Mouse (Mus musculus) heart, embryonic 10.5 days (tissue): ENCODE results near the gene Zfp319. TPM values are rescaled to one million over a fixed set of nuclear protein-coding genes. Genes with fewer than 3 reads are reported as not detected.

Source experiments
- DNase-seq: peaks from one replicate; pipeline ENCODE4 v3.0.0-alpha.2; 2017; ENCODE audit warnings: low spot score
- H3K27ac ChIP-seq: fragments of 300-500 bp; sonication (generic); 2 replicates; pipeline ENCODE4 v1.5.1; 2016; ENCODE audit warnings: mild to moderate bottlenecking
- H3K27me3 ChIP-seq: fragments of 300-500 bp; sonication (generic); 2 replicates; pipeline ENCODE4 v1.6.1; 2016; ENCODE audit warnings: mild to moderate bottlenecking; ENCODE audit not compliant: poor library complexity, insufficient read depth, severe bottlenecking
- H3K36me3 ChIP-seq: fragments of 300-500 bp; sonication (generic); 2 replicates; pipeline ENCODE4 v1.6.1; 2016; ENCODE audit warnings: mild to moderate bottlenecking, moderate library complexity
- H3K4me1 ChIP-seq: fragments of 300-500 bp; sonication (generic); 2 replicates; pipeline ENCODE4 v1.6.1; 2016; ENCODE audit warnings: mild to moderate bottlenecking
- H3K4me3 ChIP-seq: fragments of 300-500 bp; sonication (generic); 2 replicates; pipeline ENCODE4 v1.5.1; 2016; ENCODE audit warnings: mild to moderate bottlenecking, moderate library complexity
- H3K9me3 ChIP-seq: fragments of 300-500 bp; sonication (generic); 2 replicates; pipeline ENCODE4 v1.6.1; 2016; ENCODE audit warnings: mild to moderate bottlenecking, moderate library complexity
- WGBS: fragments of 180-500 bp; shearing (Covaris S2); methylation state at CpG from one replicate; pipeline ENCODE4 v1.1.7; 2016; 5-methylcytosine and 5-hydroxymethylcytosine counted together
- polyA plus RNA-seq: library from polyadenylated mRNA; unstranded; fragments of >200 nt; fragmentation: Nextera tagmentation; extraction: Ambion mirVana; gene quantifications from 2 replicates; pipeline ENCODE4 v1.2.1, GENCODE M21; 2016

Zfp319 gene
- polyA plus RNA-seq, 1 experiment from 2014 or later: 7.5 TPM

GRCm38 (mm10) chr8:95361016-95361341, 29.2 kb upstream of the Zfp319 start:
- H3K27me3 ChIP-seq: no peaks in the 10 kb centered on the region
- WGBS: 29% methylated on average over 3 of the region's 3 CpGs
- H3K27ac ChIP-seq: peak overlapping the region; percentile 83
- H3K4me1 ChIP-seq: peaks cover 85% of the 10 kb centered on the region
- H3K9me3 ChIP-seq: no peaks in the 10 kb centered on the region
- H3K36me3 ChIP-seq: peaks cover 2% of the 10 kb centered on the region; the same call in 1 of the 2 replicates
- DNase-seq: no peak
- peak overlapping the region; percentile 26; the same call in 1 of the 2 replicates for H3K4me3 ChIP-seq

GRCm38 (mm10) chr8:95360181-95361015, 28.6 kb upstream of the Zfp319 start:
- WGBS: 10% methylated on average over 7 of the region's 7 CpGs
- peak overlapping the region; percentile 83 for H3K27ac ChIP-seq
- peaks cover 85% of the 10 kb centered on the region for H3K4me1 ChIP-seq
- peaks cover 5% of the 10 kb centered on the region for H3K36me3 ChIP-seq
- no peaks in the 10 kb centered on the region for H3K9me3 ChIP-seq
- peak overlapping the region; percentile 40 for H3K4me3 ChIP-seq
- H3K27me3 ChIP-seq: no peaks in the 10 kb centered on the region
- DNase-seq: no peak

- Histone ChIP-seq H3K4me1 (peaks cover 93% of the 10 kb centered on the region), H3K27me3 (no peaks in the 10 kb centered on the region), H3K9me3 (no peaks in the 10 kb centered on the region), H3K4me3 (peak overlapping the region; percentile 40), H3K36me3 (peaks cover 13% of the 10 kb centered on the region), H3K27ac (peak overlapping the region; percentile 83)
- 14% methylated on average over 8 of the region's 8 CpGs for WGBS
- no peak for DNase-seq
Measured at GRCm38 (mm10) chr8:95358550-95359411, 27.0 kb upstream of the Zfp319 start.

GRCm38 (mm10) chr8:95354606-95355005, 22.9 kb upstream of the Zfp319 start:
- Histone ChIP-seq H3K27ac (peak overlapping the region; percentile 93), H3K4me1 (peaks cover 82% of the 10 kb centered on the region), H3K9me3 (no peaks in the 10 kb centered on the region), H3K27me3 (no peaks in the 10 kb centered on the region), H3K36me3 (peaks cover 13% of the 10 kb centered on the region), H3K4me3 (peak overlapping the region; percentile 86)
- WGBS: 82% methylated on average over 2 of the region's 2 CpGs
- no peak for DNase-seq

GRCm38 (mm10) chr8:95352871-95353866, 21.4 kb upstream of the Zfp319 start:
- H3K27ac ChIP-seq: peak overlapping the region; percentile 93
- peaks cover 13% of the 10 kb centered on the region for H3K36me3 ChIP-seq
- no peaks in the 10 kb centered on the region for H3K9me3 ChIP-seq
- peak overlapping the region; percentile 86 for H3K4me3 ChIP-seq
- WGBS: under 1% methylated on average over 62 of the region's 62 CpGs
- H3K27me3 ChIP-seq: no peaks in the 10 kb centered on the region
- peaks cover 81% of the 10 kb centered on the region for H3K4me1 ChIP-seq
- no peak for DNase-seq

- Histone ChIP-seq H3K27me3 (no peaks in the 10 kb centered on the region), H3K4me3 (peak within 1 kb of the TSS; percentile 86), H3K27ac (peak within 1 kb of the TSS; percentile 93), H3K4me1 (peaks cover 72% of the 10 kb centered on the region), H3K9me3 (no peaks in the 10 kb centered on the region), H3K36me3 (peaks cover 13% of the 10 kb centered on the region)
- DNase-seq: peak; percentile 90
- WGBS: under 1% methylated on average over 79 of the region's 80 CpGs
Measured at GRCm38 (mm10) chr8:95352151-95352870, 20.6 kb upstream of the Zfp319 start, which contains the start of gene Mmp15. Gene Mmp15, plus strand, starts transcription at chr8:95352268.

- Histone ChIP-seq H3K27me3 (no peaks in the 10 kb centered on the region), H3K4me3 (peak overlapping the region; percentile 86), H3K36me3 (peaks cover 13% of the 10 kb centered on the region), H3K4me1 (peaks cover 69% of the 10 kb centered on the region), H3K9me3 (no peaks in the 10 kb centered on the region), H3K27ac (peak overlapping the region; percentile 93; the same call in 1 of the 2 replicates)
- DNase-seq: no peak
- 3% methylated on average over 15 of the region's 15 CpGs for WGBS
Measured at GRCm38 (mm10) chr8:95351461-95351860, 19.7 kb upstream of the Zfp319 start.

GRCm38 (mm10) chr8:95348811-95349630, 17.3 kb upstream of the Zfp319 start:
- no peak for DNase-seq
- H3K4me1 ChIP-seq: peaks cover 44% of the 10 kb centered on the region
- H3K4me3 ChIP-seq: no peak overlapping the region
- H3K27ac ChIP-seq: peak overlapping the region; percentile 31; the same call in 1 of the 2 replicates
- peaks cover 13% of the 10 kb centered on the region for H3K36me3 ChIP-seq
- H3K27me3 ChIP-seq: no peaks in the 10 kb centered on the region
- WGBS: 57% methylated on average over 18 of the region's 19 CpGs
- H3K9me3 ChIP-seq: no peaks in the 10 kb centered on the region

- WGBS: 88% methylated on average over 2 of the region's 2 CpGs
- no peaks in the 10 kb centered on the region for H3K27me3 ChIP-seq
- no peak for DNase-seq
- H3K4me1 ChIP-seq: peaks cover 38% of the 10 kb centered on the region
- H3K27ac ChIP-seq: 0 out of 2 replicates have a peak overlapping the region, but pooled peaks have one; percentile 31
- peaks cover 20% of the 10 kb centered on the region for H3K36me3 ChIP-seq
- no peaks in the 10 kb centered on the region for H3K9me3 ChIP-seq
- no peak overlapping the region for H3K4me3 ChIP-seq
Measured at GRCm38 (mm10) chr8:95348356-95348755, 16.6 kb upstream of the Zfp319 start.

- Histone ChIP-seq H3K9me3 (no peaks in the 10 kb centered on the region), H3K27ac (no peak overlapping the region), H3K36me3 (peaks cover 31% of the 10 kb centered on the region), H3K4me1 (peaks cover 29% of the 10 kb centered on the region), H3K27me3 (no peaks in the 10 kb centered on the region), H3K4me3 (no peak overlapping the region)
- no peak for DNase-seq
- WGBS: 27% methylated on average over 8 of the region's 8 CpGs
Measured at GRCm38 (mm10) chr8:95346643-95347545, 15.1 kb upstream of the Zfp319 start.
